ENCODE assay signal across 8 mouse cellular contexts in genomic region chr17:27134187-27134586, GRCm38 (mm10). TPM values are rescaled to one million over a fixed set of nuclear protein-coding genes. Genes with fewer than 3 reads are reported as not detected.
DNase-seq lines count a peak whose midpoint lies in the region; ATAC-seq lines count a peak whose summit lies in the region.

No protein-coding gene starts in this region.

- no peak overlapping the region for H3K27ac ChIP-seq in heart, embryonic 16.5 days (ENCODE audit: low read length)
- no peak overlapping the region for H3K27ac ChIP-seq in brown adipose tissue, adult 24 weeks (replicated peaks; ENCODE audit: low read depth, low read length)
- H3K27ac ChIP-seq in hindbrain, embryonic 16.5 days (ENCODE audit: low read depth, low read length), result peak overlapping the region; percentile 70
- no peak overlapping the region for H3K27ac ChIP-seq in midbrain, embryonic 11.5 days (ENCODE audit: low read depth, low read length)

- intact Hi-C loops in heart, postnatal 36 days (cut with DNase I), result loop anchor here (2.0 to 5.0 kb wide), 2 partner anchors 47 to 68 kb away; partner anchors contain the start of gene Lemd2
- intact Hi-C loops in gastrocnemius, postnatal 36 days (cut with DNase I), result loop anchor here (2.0 kb wide), 1 partner anchor 53 kb away; no protein-coding TSS in a partner anchor

- H3K27me3 ChIP-seq in heart, embryonic 16.5 days (ENCODE audit: control insufficient read depth, insufficient read depth, low read length), result no peaks in the 10 kb centered on the region
- H3K27me3 ChIP-seq in hindbrain, embryonic 16.5 days (replicated peaks; ENCODE audit: control insufficient read depth, insufficient read depth, low read length), result no peaks in the 10 kb centered on the region
- no peaks in the 10 kb centered on the region for H3K27me3 ChIP-seq in midbrain, embryonic 11.5 days (ENCODE audit: control insufficient read depth, insufficient read depth, low read length)

- H3K9me3 ChIP-seq in heart, embryonic 16.5 days (replicated peaks; ENCODE audit: control insufficient read depth, low read length), result no peaks in the 10 kb centered on the region
- no peaks in the 10 kb centered on the region for H3K9me3 ChIP-seq in hindbrain, embryonic 16.5 days (ENCODE audit: control insufficient read depth, low read length)
- no peaks in the 10 kb centered on the region for H3K9me3 ChIP-seq in midbrain, embryonic 11.5 days (ENCODE audit: control insufficient read depth, low read length)

- H3K36me3 ChIP-seq in heart, embryonic 16.5 days (ENCODE audit: control insufficient read depth, insufficient read depth), result no peaks in the 10 kb centered on the region
- H3K36me3 ChIP-seq in hindbrain, embryonic 16.5 days (ENCODE audit: control insufficient read depth, insufficient read depth, low read length), result no peaks in the 10 kb centered on the region
- no peaks in the 10 kb centered on the region for H3K36me3 ChIP-seq in midbrain, embryonic 11.5 days (ENCODE audit: control insufficient read depth, insufficient read depth, low read length)

- H3K9ac ChIP-seq in heart, embryonic 16.5 days (ENCODE audit: low read length), result peak overlapping the region; percentile 63
- H3K9ac ChIP-seq in hindbrain, embryonic 16.5 days (ENCODE audit: low read depth, low read length), result peak overlapping the region; percentile 86
- H3K9ac ChIP-seq in midbrain, embryonic 11.5 days (ENCODE audit: low read length), result peak overlapping the region; percentile 77

- DNase-seq in heart, postnatal 36 days, result no peak
- no peak for DNase-seq in midbrain, embryonic 11.5 days (ENCODE audit: low spot score, missing footprints)
- DNase-seq in retina, embryonic 14.5 days (ENCODE audit: low spot score), result no peak
- DNase-seq in urinary bladder, postnatal 10 days (ENCODE audit: low spot score), result no peak
- DNase-seq in gastrocnemius, postnatal 36 days, result no peak

- no peak for ATAC-seq in heart, embryonic 16.5 days (replicated peaks; ENCODE audit: extremely low read depth, insufficient read depth, low FRiP score)
- ATAC-seq in hindbrain, embryonic 16.5 days, result peak; percentile 7
- peak; percentile 45; the same call in 1 of the 2 replicates for ATAC-seq in midbrain, embryonic 11.5 days (ENCODE audit: low FRiP score)

- WGBS in heart, embryonic 16.5 days, result 20% methylated on average over 9 of the region's 9 CpGs
- WGBS in hindbrain, embryonic 16.5 days, result 23% methylated on average over 9 of the region's 9 CpGs
- WGBS in midbrain, embryonic 11.5 days, result 37% methylated on average over 9 of the region's 9 CpGs

- H3K4me2 ChIP-seq in heart, embryonic 16.5 days (ENCODE audit: low read depth, low read length), result peak overlapping the region; percentile 72
- peak overlapping the region; percentile 54 for H3K4me2 ChIP-seq in hindbrain, embryonic 16.5 days (ENCODE audit: low read length)
- H3K4me2 ChIP-seq in midbrain, embryonic 11.5 days, result peak overlapping the region; percentile 44

- peak overlapping the region; percentile 84 for H3K4me3 ChIP-seq in heart, embryonic 16.5 days (ENCODE audit: low read length)
- peak overlapping the region; percentile 50 for H3K4me3 ChIP-seq in brown adipose tissue, adult 24 weeks (ENCODE audit: insufficient read depth, low read depth, low read length)
- peak overlapping the region; percentile 76 for H3K4me3 ChIP-seq in hindbrain, embryonic 16.5 days (ENCODE audit: low read length)
- peak overlapping the region; percentile 71 for H3K4me3 ChIP-seq in midbrain, embryonic 11.5 days (ENCODE audit: low read depth, low read length)

- H3K4me1 ChIP-seq in heart, embryonic 16.5 days (ENCODE audit: control insufficient read depth, insufficient read depth, low read length), result peaks cover 21% of the 10 kb centered on the region
- peaks cover 16% of the 10 kb centered on the region for H3K4me1 ChIP-seq in brown adipose tissue, adult 24 weeks (ENCODE audit: control insufficient read depth, insufficient read depth, insufficient read length, low read length)
- H3K4me1 ChIP-seq in hindbrain, embryonic 16.5 days (ENCODE audit: control insufficient read depth, insufficient read depth, low read depth, low read length), result peaks cover 35% of the 10 kb centered on the region
- peaks cover 16% of the 10 kb centered on the region for H3K4me1 ChIP-seq in midbrain, embryonic 11.5 days (ENCODE audit: control insufficient read depth, insufficient read depth, low read length)

RNA-seq across cellular contexts. Expression of gene Uqcc2, which starts 0.5 kb away (rescaled TPM):
- polyA plus RNA-seq in heart, embryonic 16.5 days (2015; fragmentation: Nextera tagmentation; extraction: Ambion mirVana), result 272 and 283 TPM in 2 replicates
- 100 to 1,000 TPM; 291 to 337 TPM for total RNA-seq in heart, postnatal 36 days (2021)
- 311 and 350 TPM in 2 replicates for polyA plus RNA-seq in brown adipose tissue, adult 24 weeks (2012; ENCODE audit: insufficient read depth, insufficient read length, missing spikeins)
- 343 and 396 TPM in 2 replicates for polyA plus RNA-seq in hindbrain, embryonic 16.5 days (2015; fragmentation: Nextera tagmentation; extraction: Ambion mirVana)
- 316 and 332 TPM in 2 replicates for polyA plus RNA-seq in midbrain, embryonic 11.5 days (2014; fragmentation: Nextera tagmentation; extraction: Ambion mirVana)
- total RNA-seq in gastrocnemius, postnatal 36 days (2021), result 100 to 1,000 TPM; 374 to 378 TPM

RNA-seq across cellular contexts. Expression of gene Ip6k3, which starts 33.4 kb away (rescaled TPM):
- polyA plus RNA-seq in heart, embryonic 16.5 days (2015; fragmentation: Nextera tagmentation; extraction: Ambion mirVana), result 0.44 and 0.49 TPM in 2 replicates
- 1 to 10 TPM; 4.7 to 7.9 TPM for total RNA-seq in heart, postnatal 36 days (2021)
- 0.44 TPM in 1 of 2 replicates, not detected in the other for polyA plus RNA-seq in brown adipose tissue, adult 24 weeks (2012; ENCODE audit: insufficient read depth, insufficient read length, missing spikeins)
- 0.27 and 0.31 TPM in 2 replicates for polyA plus RNA-seq in hindbrain, embryonic 16.5 days (2015; fragmentation: Nextera tagmentation; extraction: Ambion mirVana)
- 0.07 and 0.48 TPM in 2 replicates for polyA plus RNA-seq in midbrain, embryonic 11.5 days (2014; fragmentation: Nextera tagmentation; extraction: Ambion mirVana)
- total RNA-seq in gastrocnemius, postnatal 36 days (2021), result 10 to 100 TPM; 56.6 to 86.1 TPM
